Mouse (Mus musculus) intestine, embryonic 14.5 days (tissue): ENCODE results near the gene Smpx. TPM values are rescaled to one million over a fixed set of nuclear protein-coding genes. Genes with fewer than 3 reads are reported as not detected.

Experiments
- ATAC-seq: fragments of 200-750 bp; cut with Nextera tagmentation; replicated peaks from 2 replicates; pipeline ENCODE4 v1.8.0; 2017; ENCODE audit warnings: low read depth, moderate number of reproducible peaks, moderate TSS enrichment, moderate library complexity; ENCODE audit not compliant: low FRiP score, low TSS enrichment
- DNase-seq: peaks from one replicate; pipeline ENCODE4 v3.0.0-alpha.2; 2018; ENCODE audit warnings: low spot score
- H3K27ac ChIP-seq: fragments of 300-500 bp; sonication (generic); 2 replicates; pipeline ENCODE4 v1.5.1; 2014; ENCODE audit warnings: low read depth, mild to moderate bottlenecking, control low read depth
- H3K27me3 ChIP-seq: fragments of 300-500 bp; sonication (generic); replicated peaks from 2 replicates; pipeline ENCODE4 v1.6.1; 2014; ENCODE audit warnings: low read length, control low read depth; ENCODE audit not compliant: control insufficient read depth, insufficient read depth
- H3K36me3 ChIP-seq: fragments of 300-500 bp; sonication (generic); 2 replicates; pipeline ENCODE4 v1.6.1; 2014; ENCODE audit warnings: low read length, control low read depth; ENCODE audit not compliant: control insufficient read depth, insufficient read depth
- H3K4me1 ChIP-seq: fragments of 300-500 bp; sonication (generic); replicated peaks from 2 replicates; pipeline ENCODE4 v1.6.1; 2014; ENCODE audit warnings: low read length, control low read depth, mixed read lengths; ENCODE audit not compliant: control insufficient read depth, insufficient read depth
- H3K4me2 ChIP-seq: fragments of 300-500 bp; sonication (generic); 2 replicates; pipeline ENCODE4 v1.6.1; 2014; ENCODE audit warnings: low read length
- H3K4me3 ChIP-seq: fragments of 300-500 bp; sonication (generic); 2 replicates; pipeline ENCODE4 v1.5.1; 2014; ENCODE audit warnings: low read depth, low read length, control low read depth, mixed read lengths
- H3K9ac ChIP-seq: fragments of 300-500 bp; sonication (generic); 2 replicates; pipeline ENCODE4 v1.6.1; 2014; ENCODE audit warnings: mild to moderate bottlenecking, low read length
- H3K9me3 ChIP-seq: fragments of 300-500 bp; sonication (generic); 2 replicates; pipeline ENCODE4 v1.6.1; 2016; ENCODE audit warnings: low read length, control low read depth; ENCODE audit not compliant: control insufficient read depth
- WGBS: fragments of 180-500 bp; shearing (Covaris S2); extraction: QIAGEN DNeasy Blood & Tissue Kit; methylation state at CpG from one replicate; pipeline ENCODE4 v1.1.7; 2014; 5-methylcytosine and 5-hydroxymethylcytosine counted together
- polyA plus RNA-seq: library from polyadenylated mRNA; unstranded; fragments of >200 nt; fragmentation: Nextera tagmentation; extraction: Ambion mirVana; gene quantifications from 2 replicates; pipeline ENCODE4 v1.2.1, GENCODE M21; 2014

Smpx gene
- polyA plus RNA-seq, 1 experiment from 2014 or later = 0.45 TPM

DNA sequence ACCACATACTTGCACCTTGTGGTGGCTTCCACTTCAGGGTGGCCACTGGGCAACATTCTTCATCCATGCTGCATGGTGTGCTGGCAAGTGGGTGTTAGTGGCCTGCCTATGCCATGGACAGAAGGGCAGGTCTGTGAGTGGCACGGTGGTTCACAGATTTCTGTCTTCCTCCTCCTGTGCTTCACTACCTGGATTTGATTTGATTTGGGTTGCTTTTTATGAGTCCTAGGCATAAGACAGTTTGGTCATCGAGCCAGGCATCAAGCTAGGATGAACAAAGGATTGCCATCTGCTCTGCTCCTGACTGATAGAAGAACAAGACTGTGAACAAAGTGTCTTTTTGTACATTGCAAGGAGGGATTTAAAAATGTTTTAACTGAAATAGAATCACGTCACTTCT lies 63.8 kb downstream of the Smpx start:
- ATAC-seq (no peak), DNase-seq (no peak)
- no peak overlapping the region for H3K27ac ChIP-seq
- no peaks in the 10 kb centered on the region for H3K27me3 ChIP-seq
- no peak overlapping the region for H3K4me2 ChIP-seq
- no peak overlapping the region for H3K9ac ChIP-seq
- WGBS = 82% methylated on average over 3 of the region's 3 CpGs
- H3K4me3 ChIP-seq = no peak overlapping the region
- H3K36me3 ChIP-seq = no peaks in the 10 kb centered on the region
- H3K9me3 ChIP-seq = no peaks in the 10 kb centered on the region
- no peaks in the 10 kb centered on the region for H3K4me1 ChIP-seq

DNA sequence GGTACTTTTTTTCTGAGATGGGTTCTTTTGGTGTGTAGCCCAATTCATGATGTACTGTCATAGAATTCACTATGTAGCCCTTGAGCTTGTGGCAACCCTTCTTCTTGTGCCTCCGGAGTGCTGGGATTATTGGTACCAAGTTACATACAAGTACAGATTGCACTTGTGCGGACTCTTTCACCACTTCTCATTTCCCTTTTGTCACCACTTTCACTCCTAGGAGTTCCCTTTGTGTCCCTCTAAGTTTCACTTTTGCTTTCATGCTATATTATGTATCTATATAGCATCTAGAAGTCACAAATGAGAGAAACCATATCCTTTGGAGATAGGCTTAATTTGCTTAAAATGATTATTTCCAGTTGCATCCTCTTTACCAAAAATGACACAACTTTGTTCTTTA lies 103.0 kb downstream of the Smpx start:
- H3K4me2 ChIP-seq = no peak overlapping the region
- H3K27ac ChIP-seq = no peak overlapping the region
- H3K27me3 ChIP-seq = no peaks in the 10 kb centered on the region
- WGBS = 94% methylated on average over 2 of the region's 2 CpGs
- no peak overlapping the region for H3K4me3 ChIP-seq
- ATAC-seq = no peak
- H3K4me1 ChIP-seq = no peaks in the 10 kb centered on the region
- H3K9ac ChIP-seq = no peak overlapping the region
- H3K36me3 ChIP-seq = no peaks in the 10 kb centered on the region
- H3K9me3 ChIP-seq = no peaks in the 10 kb centered on the region
- DNase-seq = no peak

Other genes with a start within 250 kb of the Smpx start
- 56.6 and 59.7 TPM in 2 replicates for gene Sms, start 206.6 kb upstream of the Smpx start, polyA plus RNA-seq
- gene Yy2, start 129.9 kb upstream of the Smpx start, polyA plus RNA-seq = 3.6 and 4.3 TPM in 2 replicates
- gene Mbtps2, start 100.2 kb upstream of the Smpx start, polyA plus RNA-seq = 23.8 and 25.5 TPM in 2 replicates
- 0.27 and 0.36 TPM in 2 replicates for gene Klhl34, start 119.5 kb downstream of the Smpx start, polyA plus RNA-seq